In genomic region chr15:59783393-59783781, GRCm38 (mm10) we compare ENCODE assay signal across 8 mouse cellular contexts.
DNase-seq lines count a peak whose midpoint lies in the region; ATAC-seq lines count a peak whose summit lies in the region.
"Had no signal": no experiment of that assay in that cellular context is flagged by ENCODE, and none has a peak within 500 bp of the region (broad histone marks: within the 10 kb centered on the region; RNA-seq: fewer than 3 reads in every experiment).

No protein-coding gene starts in this region.

- H3K27me3 ChIP-seq in forebrain, embryonic 11.5 days (ENCODE audit: control insufficient read depth, insufficient read depth, low read length) = no peaks in the 10 kb centered on the region
- H3K27me3 ChIP-seq in limb, embryonic 11.5 days (ENCODE audit: control insufficient read depth, insufficient read depth, low read length) = no peaks in the 10 kb centered on the region

- no peak overlapping the region for H3K9ac ChIP-seq in forebrain, embryonic 11.5 days (ENCODE audit: low read length)
- H3K9ac ChIP-seq in limb, embryonic 11.5 days (ENCODE audit: low read length) = no peak overlapping the region

- no peak; the same call in none of the 2 replicates for ATAC-seq in forebrain, embryonic 11.5 days (replicated peaks; ENCODE audit: low FRiP score)
- ATAC-seq in limb, embryonic 11.5 days (ENCODE audit: insufficient number of reproducible peaks, low FRiP score, low TSS enrichment, low read depth) = no peak

- peak; percentile 34 for DNase-seq in kidney, postnatal 10 days
- no peak for DNase-seq in kidney, adult 8-10 months
- no peak for DNase-seq in forebrain, embryonic 11.5 days (ENCODE audit: low spot score)
- no peak for DNase-seq in limb, embryonic 11.5 days (ENCODE audit: low spot score)
- peak; percentile 19 for DNase-seq in neural tube, embryonic 10.5 days (ENCODE audit: extremely low spot score, low spot score)
- DNase-seq in cerebellum, postnatal 36 days = no peak
- no peak for DNase-seq in cerebellum, adult 18-20 months
- DNase-seq: cerebellum, adult 11-12 months had no signal

- H3K9me3 ChIP-seq in forebrain, embryonic 11.5 days (ENCODE audit: control insufficient read depth, low read length) = no peaks in the 10 kb centered on the region
- no peaks in the 10 kb centered on the region for H3K9me3 ChIP-seq in limb, embryonic 11.5 days (ENCODE audit: control insufficient read depth, low read length)

- WGBS in forebrain, embryonic 11.5 days = 0% methylated on average over 6 of the region's 6 CpGs
- 7% methylated on average over 6 of the region's 6 CpGs for WGBS in limb, embryonic 11.5 days

- peaks cover 20% of the 10 kb centered on the region; the same call in 1 of the 2 replicates for H3K4me1 ChIP-seq in forebrain, embryonic 11.5 days (replicated peaks; ENCODE audit: control insufficient read depth, insufficient read depth, low read length)
- no peaks in the 10 kb centered on the region for H3K4me1 ChIP-seq in limb, embryonic 11.5 days (ENCODE audit: control insufficient read depth, insufficient read depth, low read length)

- H3K4me2 ChIP-seq in forebrain, embryonic 11.5 days (ENCODE audit: low read depth, low read length, severe bottlenecking) = peak overlapping the region; percentile 42
- H3K4me2 ChIP-seq in limb, embryonic 11.5 days (ENCODE audit: low read depth, severe bottlenecking) = peak overlapping the region; percentile 15; the same call in 1 of the 2 replicates

- H3K4me3 ChIP-seq in forebrain, embryonic 11.5 days (ENCODE audit: low read depth, low read length) = 0 out of 2 replicates have a peak overlapping the region, but pooled peaks have one; percentile 9
- no peak overlapping the region for H3K4me3 ChIP-seq in limb, embryonic 11.5 days (ENCODE audit: low read depth, low read length)

- no peaks in the 10 kb centered on the region for H3K36me3 ChIP-seq in forebrain, embryonic 11.5 days (ENCODE audit: control insufficient read depth, insufficient read depth, low read length)
- no peaks in the 10 kb centered on the region for H3K36me3 ChIP-seq in limb, embryonic 11.5 days (ENCODE audit: control insufficient read depth, insufficient read depth, low read length)

- no peak overlapping the region for H3K27ac ChIP-seq in forebrain, embryonic 11.5 days (ENCODE audit: low read depth, low read length)
- H3K27ac ChIP-seq in limb, embryonic 11.5 days (replicated peaks; ENCODE audit: low read depth, low read length) = no peak overlapping the region

Comparison
In these comparisons a context has a peak if more than half of its experiments do, and no peak if none do; other contexts are left out.
1. DNase-seq: peak in kidney, postnatal 10 days (single experiment) and neural tube, embryonic 10.5 days (single experiment); none in kidney, adult 8-10 months (0 of 2), forebrain, embryonic 11.5 days (single experiment), limb, embryonic 11.5 days (single experiment), cerebellum, postnatal 36 days (0 of 2) and cerebellum, adult 18-20 months (0 of 2).